Mouse (Mus musculus) stomach, embryonic 16.5 days (tissue): Measurements from ENCODE around the gene Zc3h12a. TPM values are rescaled to one million over a fixed set of nuclear protein-coding genes. Genes with fewer than 3 reads are reported as not detected.

Experiments
- ATAC-seq: fragments of 200-750 bp; cut with Nextera tagmentation; 2 replicates; pipeline ENCODE4 v1.8.0; 2017; ENCODE audit warnings: moderate number of reproducible peaks, moderate TSS enrichment; ENCODE audit not compliant: insufficient read depth, low FRiP score
- H3K27ac ChIP-seq: fragments of 300-500 bp; sonication (generic); 2 replicates; pipeline ENCODE4 v1.5.1; 2014; ENCODE audit warnings: low read length
- H3K27me3 ChIP-seq: fragments of 300-500 bp; sonication (generic); 2 replicates; pipeline ENCODE4 v1.6.1; 2014; ENCODE audit warnings: low read length, control low read depth, mixed read lengths; ENCODE audit not compliant: control insufficient read depth, insufficient read depth
- H3K36me3 ChIP-seq: fragments of 300-500 bp; sonication (generic); 2 replicates; pipeline ENCODE4 v1.6.1; 2014; ENCODE audit warnings: low read length; ENCODE audit not compliant: control insufficient read depth, insufficient read depth
- H3K4me1 ChIP-seq: fragments of 300-500 bp; sonication (generic); 2 replicates; pipeline ENCODE4 v1.6.1; 2014; ENCODE audit warnings: low read length, control low read depth, mixed read lengths; ENCODE audit not compliant: control insufficient read depth, insufficient read depth
- H3K4me2 ChIP-seq: fragments of 300-500 bp; sonication (generic); 2 replicates; pipeline ENCODE4 v1.6.1; 2014; ENCODE audit warnings: low read depth, low read length, mixed read lengths
- H3K4me3 ChIP-seq: fragments of 300-500 bp; sonication (generic); replicated peaks from 2 replicates; pipeline ENCODE4 v1.5.1; 2014; ENCODE audit warnings: mild to moderate bottlenecking, low read length
- H3K9ac ChIP-seq: fragments of 300-500 bp; sonication (generic); 2 replicates; pipeline ENCODE4 v1.6.1; 2014; ENCODE audit warnings: low read length
- H3K9me3 ChIP-seq: fragments of 300-500 bp; sonication (generic); replicated peaks from 2 replicates; pipeline ENCODE4 v1.6.1; 2016; ENCODE audit warnings: low read length, control low read depth; ENCODE audit not compliant: control insufficient read depth
- WGBS: fragments of 180-500 bp; shearing (Covaris S2); extraction: QIAGEN DNeasy Blood & Tissue Kit; methylation state at CpG from one replicate; pipeline ENCODE4 v1.1.7; 2014; 5-methylcytosine and 5-hydroxymethylcytosine counted together
- polyA plus RNA-seq: library from polyadenylated mRNA; unstranded; fragments of >200 nt; fragmentation: Nextera tagmentation; extraction: Ambion mirVana; gene quantifications from 2 replicates; pipeline ENCODE4 v1.2.1, GENCODE M21; 2015

Gene Zc3h12a
- polyA plus RNA-seq, 1 experiment from 2014 or later, result 1.6 TPM

DNA sequence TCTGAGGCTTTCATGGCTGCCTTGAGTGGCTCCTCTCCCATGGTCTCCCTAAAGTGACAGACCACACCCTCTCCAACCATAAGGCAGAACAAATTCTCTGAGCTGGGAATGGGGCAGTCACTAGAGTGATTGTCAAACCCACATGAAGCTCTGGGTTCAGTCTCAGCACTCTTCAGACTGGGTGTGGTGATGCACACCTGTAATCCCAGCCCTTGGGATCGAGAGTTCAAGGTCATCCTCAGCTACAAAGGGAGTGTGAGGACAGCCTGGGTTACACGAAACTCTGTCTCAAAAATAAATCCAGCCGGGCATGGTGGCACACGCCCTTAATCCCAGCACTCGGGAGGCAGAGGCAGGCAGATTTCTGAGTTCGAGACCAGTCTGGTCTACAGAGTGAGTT lies 24.8 kb upstream of the Zc3h12a start:
- Histone ChIP-seq H3K9ac (no peak overlapping the region), H3K4me2 (no peak overlapping the region), H3K9me3 (0 out of 2 replicates have a peak, but pooled peaks cover 3% of the 10 kb centered on the region), H3K27ac (no peak overlapping the region), H3K27me3 (no peaks in the 10 kb centered on the region; the same call in 1 of the 2 replicates), H3K36me3 (no peaks in the 10 kb centered on the region), H3K4me3 (no peak overlapping the region), H3K4me1 (no peaks in the 10 kb centered on the region)
- ATAC-seq, result no peak
- WGBS, result 88% methylated on average over 6 of the region's 6 CpGs

DNA sequence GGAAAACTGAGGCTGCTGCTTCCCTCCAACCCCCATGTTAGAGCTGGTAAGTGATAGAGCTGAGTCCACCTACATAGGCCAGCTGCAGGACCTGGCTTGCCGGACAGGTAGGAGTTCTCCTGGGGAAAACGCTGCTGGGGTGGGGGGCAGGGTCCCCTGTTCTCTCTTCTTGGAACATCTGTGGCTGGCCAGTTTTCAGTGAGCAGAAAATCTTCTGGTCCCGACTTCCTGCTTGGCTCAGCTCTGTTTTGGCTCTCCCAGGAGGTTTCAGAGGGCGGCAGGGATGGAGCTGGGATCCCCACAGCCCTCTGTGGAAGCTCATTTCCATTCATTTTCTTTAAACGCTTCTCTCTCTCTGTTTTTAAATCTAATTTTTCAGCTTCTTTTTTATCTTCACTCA lies 21.8 kb upstream of the Zc3h12a start:
- H3K9me3 ChIP-seq, result 0 out of 2 replicates have a peak, but pooled peaks cover 3% of the 10 kb centered on the region
- H3K27me3 ChIP-seq, result peaks cover 4% of the 10 kb centered on the region; the same call in 1 of the 2 replicates
- H3K36me3 ChIP-seq, result no peaks in the 10 kb centered on the region
- no peaks in the 10 kb centered on the region for H3K4me1 ChIP-seq
- no peak overlapping the region for H3K4me2 ChIP-seq
- 31% methylated on average over 5 of the region's 5 CpGs for WGBS
- H3K9ac ChIP-seq, result no peak overlapping the region
- H3K4me3 ChIP-seq, result no peak overlapping the region
- no peak for ATAC-seq
- H3K27ac ChIP-seq, result no peak overlapping the region

DNA sequence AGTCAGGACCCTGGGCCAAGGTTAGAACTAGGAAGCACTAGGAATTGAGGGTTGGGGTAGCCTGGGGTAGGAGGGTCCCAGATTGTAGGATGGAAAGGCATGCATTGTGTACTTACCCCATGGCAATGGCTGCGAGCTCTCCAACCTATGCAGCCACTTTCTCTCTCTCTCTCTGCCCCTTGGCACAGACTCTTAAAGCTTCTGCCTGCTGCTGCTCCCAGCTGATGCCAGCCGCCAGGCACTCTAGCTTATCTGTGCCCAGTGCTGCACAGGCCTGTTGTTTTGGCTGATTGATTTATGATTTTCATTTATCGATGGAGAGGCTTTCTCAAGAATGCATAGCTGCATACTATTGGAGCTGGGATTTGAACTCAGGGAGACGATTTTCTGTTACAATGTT lies 20.3 kb upstream of the Zc3h12a start:
- no peak overlapping the region for H3K27ac ChIP-seq
- peaks cover 4% of the 10 kb centered on the region; the same call in 1 of the 2 replicates for H3K27me3 ChIP-seq
- H3K4me2 ChIP-seq, result no peak overlapping the region
- H3K36me3 ChIP-seq, result no peaks in the 10 kb centered on the region
- H3K9ac ChIP-seq, result no peak overlapping the region
- H3K9me3 ChIP-seq, result 0 out of 2 replicates have a peak, but pooled peaks cover 3% of the 10 kb centered on the region
- WGBS, result 89% methylated on average over 4 of the region's 4 CpGs
- H3K4me1 ChIP-seq, result no peaks in the 10 kb centered on the region
- no peak overlapping the region for H3K4me3 ChIP-seq
- no peak for ATAC-seq

DNA sequence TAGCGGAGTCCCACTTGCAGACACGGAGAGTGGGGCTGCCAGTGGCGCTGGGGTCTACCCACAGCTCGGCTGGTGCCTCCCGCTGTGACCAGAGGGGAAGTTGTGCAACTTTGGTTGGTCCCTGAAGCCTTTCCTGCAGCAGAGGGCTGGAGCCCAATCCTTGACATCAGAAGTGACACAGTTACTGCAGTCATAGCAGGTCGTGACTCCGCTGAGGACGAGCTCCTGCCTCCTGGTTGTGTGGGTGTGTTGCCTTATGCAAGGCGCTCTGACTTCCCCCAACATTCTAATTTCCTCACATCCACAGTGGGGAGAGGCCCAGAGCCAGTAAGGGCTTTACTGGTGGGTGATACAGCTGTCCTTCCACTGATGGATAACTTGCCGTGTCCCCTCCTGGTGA lies 17.6 kb upstream of the Zc3h12a start:
- Histone ChIP-seq H3K4me3 (no peak overlapping the region), H3K36me3 (no peaks in the 10 kb centered on the region), H3K4me2 (no peak overlapping the region), H3K4me1 (no peaks in the 10 kb centered on the region), H3K27ac (no peak overlapping the region), H3K9ac (no peak overlapping the region), H3K9me3 (0 out of 2 replicates have a peak, but pooled peaks cover 3% of the 10 kb centered on the region), H3K27me3 (peaks cover 4% of the 10 kb centered on the region; the same call in 1 of the 2 replicates)
- no peak for ATAC-seq
- WGBS, result 30% methylated on average over 10 of the region's 10 CpGs

DNA sequence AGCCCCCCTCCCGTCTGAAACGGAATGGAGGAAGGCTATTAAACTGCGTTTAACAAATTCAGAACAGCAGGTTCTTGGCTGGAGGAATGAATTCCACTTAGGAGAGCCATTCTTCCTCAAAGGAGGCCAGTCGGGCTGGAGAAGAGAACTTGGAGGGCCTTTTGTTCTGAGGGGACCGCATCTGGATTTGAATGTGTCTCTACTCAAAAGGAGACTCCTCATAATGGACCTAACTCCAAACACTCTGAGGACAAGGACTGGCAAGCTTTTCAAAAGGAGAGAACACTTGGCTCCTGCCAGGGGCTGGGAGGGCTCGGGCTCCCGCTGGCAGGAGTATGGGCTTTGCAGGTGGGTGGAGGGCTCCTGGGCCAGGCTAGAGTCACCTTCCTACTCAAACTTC lies 17.0 kb upstream of the Zc3h12a start:
- no peaks in the 10 kb centered on the region for H3K4me1 ChIP-seq
- H3K9ac ChIP-seq, result no peak overlapping the region
- H3K9me3 ChIP-seq, result 0 out of 2 replicates have a peak, but pooled peaks cover 3% of the 10 kb centered on the region
- H3K27me3 ChIP-seq, result peaks cover 4% of the 10 kb centered on the region; the same call in 1 of the 2 replicates
- 40% methylated on average over 7 of the region's 7 CpGs for WGBS
- H3K4me3 ChIP-seq, result no peak overlapping the region
- H3K4me2 ChIP-seq, result no peak overlapping the region
- ATAC-seq, result no peak
- no peaks in the 10 kb centered on the region for H3K36me3 ChIP-seq
- no peak overlapping the region for H3K27ac ChIP-seq

DNA sequence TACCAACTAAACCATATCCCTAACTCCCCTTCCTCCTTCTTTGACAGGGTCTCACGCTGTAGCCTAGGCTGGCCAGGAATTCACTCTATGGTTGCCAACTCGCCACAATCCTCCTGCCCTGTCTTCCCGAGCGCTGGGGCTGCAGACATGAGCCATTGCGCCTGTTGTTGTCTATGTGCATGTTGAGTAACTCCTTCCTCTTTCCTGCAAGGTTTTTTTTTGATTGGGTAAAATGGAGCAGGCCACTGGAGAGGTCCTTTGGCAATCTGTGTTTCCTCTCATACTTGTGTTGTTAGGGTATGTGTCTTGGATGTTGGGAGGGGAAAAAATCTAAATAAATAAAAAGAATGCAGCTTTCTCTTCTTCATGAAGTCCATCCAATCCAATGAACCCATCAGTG lies 16.6 kb upstream of the Zc3h12a start:
- WGBS, result 74% methylated on average over 5 of the region's 5 CpGs
- no peak for ATAC-seq
- H3K9ac ChIP-seq, result no peak overlapping the region
- H3K9me3 ChIP-seq, result 0 out of 2 replicates have a peak, but pooled peaks cover 3% of the 10 kb centered on the region
- H3K36me3 ChIP-seq, result no peaks in the 10 kb centered on the region
- H3K4me1 ChIP-seq, result no peaks in the 10 kb centered on the region
- no peak overlapping the region for H3K4me3 ChIP-seq
- no peak overlapping the region for H3K4me2 ChIP-seq
- peaks cover 4% of the 10 kb centered on the region; the same call in 1 of the 2 replicates for H3K27me3 ChIP-seq
- no peak overlapping the region for H3K27ac ChIP-seq

DNA sequence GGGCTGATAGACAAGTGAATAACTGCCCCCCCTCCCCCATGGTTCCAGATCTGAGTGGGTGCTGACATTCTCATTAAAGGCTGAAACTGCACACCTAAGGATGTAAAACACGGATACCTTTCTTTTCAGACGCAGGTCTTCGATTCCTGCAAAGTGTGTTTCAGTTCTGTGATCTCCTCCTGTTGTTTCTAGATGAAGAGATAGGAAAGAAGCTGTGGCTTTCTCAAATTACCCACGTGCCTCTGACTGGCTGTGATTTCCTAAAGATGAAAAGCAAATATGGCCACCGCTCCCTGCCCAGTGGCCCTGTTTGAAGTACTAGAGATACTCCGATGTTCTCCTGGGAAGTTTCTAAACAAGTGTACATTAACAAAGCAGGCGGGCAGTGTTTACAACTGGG lies 10.7 kb upstream of the Zc3h12a start:
- Histone ChIP-seq H3K9me3 (no peaks in the 10 kb centered on the region), H3K4me1 (no peaks in the 10 kb centered on the region), H3K9ac (no peak overlapping the region), H3K4me3 (no peak overlapping the region), H3K27ac (no peak overlapping the region), H3K4me2 (no peak overlapping the region), H3K27me3 (no peaks in the 10 kb centered on the region), H3K36me3 (no peaks in the 10 kb centered on the region)
- WGBS, result 45% methylated on average over 7 of the region's 7 CpGs
- ATAC-seq, result no peak

DNA sequence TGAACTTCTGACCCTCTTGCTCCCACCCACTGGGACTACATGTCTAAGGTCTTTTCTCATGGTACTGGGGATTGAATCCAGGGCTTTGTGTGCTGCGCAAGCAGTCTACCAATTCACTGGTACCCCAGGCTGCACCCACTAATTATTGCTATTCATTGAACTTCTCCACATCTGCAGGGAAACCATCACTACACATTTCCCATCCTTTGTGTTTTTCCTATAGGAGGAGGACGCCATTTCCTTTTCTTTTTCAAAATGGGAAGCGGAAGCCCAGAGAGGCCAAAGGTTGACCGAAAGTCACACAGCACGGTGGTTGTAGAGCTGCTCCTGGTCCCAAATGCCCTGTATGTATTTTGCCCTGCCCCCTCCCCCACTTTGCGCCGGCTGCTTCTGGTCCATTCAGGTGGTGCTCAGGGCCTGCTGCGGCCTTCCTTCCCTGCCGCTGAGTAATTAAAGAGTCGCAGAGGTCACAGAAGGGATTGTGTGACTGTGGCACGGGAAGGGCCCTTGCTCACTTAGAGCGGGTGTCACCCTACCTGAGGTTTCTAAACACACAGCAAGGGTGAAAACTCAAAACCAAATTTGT lies 8.8 kb upstream of the Zc3h12a start:
- Histone ChIP-seq H3K27ac (no peak overlapping the region), H3K4me1 (no peaks in the 10 kb centered on the region), H3K9ac (no peak overlapping the region), H3K9me3 (no peaks in the 10 kb centered on the region), H3K36me3 (no peaks in the 10 kb centered on the region), H3K4me2 (no peak overlapping the region), H3K27me3 (no peaks in the 10 kb centered on the region), H3K4me3 (no peak overlapping the region)
- WGBS, result 58% methylated on average over 12 of the region's 12 CpGs
- no peak for ATAC-seq

DNA sequence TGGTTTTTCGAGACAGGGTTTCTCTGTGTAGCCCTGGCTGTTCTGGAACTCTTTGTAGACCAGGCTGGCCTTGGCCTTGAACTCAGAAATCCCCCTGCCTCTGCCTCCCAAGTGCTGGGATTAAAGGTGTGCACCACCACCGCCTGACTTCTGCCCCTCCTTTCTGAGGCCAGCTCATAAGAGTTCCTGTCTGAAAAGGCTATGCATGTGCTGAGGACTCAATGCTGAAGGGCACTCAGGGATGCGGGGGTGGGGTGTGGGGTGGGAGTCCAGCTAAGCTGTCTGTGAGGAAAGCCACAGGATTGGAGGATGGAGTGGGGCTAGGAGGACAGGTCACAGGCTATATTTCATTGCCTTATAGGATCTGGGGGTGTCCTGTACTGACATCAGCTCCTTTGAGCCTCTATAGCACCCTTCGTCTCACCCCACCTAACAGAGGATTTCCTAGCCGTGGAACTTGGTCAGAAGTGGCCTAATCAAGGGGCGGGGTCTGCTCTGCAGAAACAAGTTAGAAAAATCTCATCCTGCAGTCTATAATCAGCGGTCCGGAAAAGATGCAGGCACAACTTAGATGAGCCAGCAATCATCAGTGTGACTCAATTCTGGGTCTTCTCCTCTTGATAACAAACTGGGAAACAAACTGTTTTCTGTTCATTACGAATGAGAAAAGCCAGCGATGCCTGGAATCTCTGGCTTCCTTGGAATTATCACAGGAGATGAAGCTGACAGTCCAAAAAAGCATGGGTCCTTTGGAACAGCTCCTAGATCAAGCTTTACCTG lies 7.6 kb upstream of the Zc3h12a start:
- 80% methylated on average over 10 of the region's 10 CpGs for WGBS
- H3K9me3 ChIP-seq, result no peaks in the 10 kb centered on the region
- H3K4me1 ChIP-seq, result no peaks in the 10 kb centered on the region
- H3K4me2 ChIP-seq, result no peak overlapping the region
- no peak overlapping the region for H3K4me3 ChIP-seq
- no peak overlapping the region for H3K9ac ChIP-seq
- no peak overlapping the region for H3K27ac ChIP-seq
- H3K36me3 ChIP-seq, result no peaks in the 10 kb centered on the region
- H3K27me3 ChIP-seq, result no peaks in the 10 kb centered on the region
- ATAC-seq, result no peak
